Mouse (Mus musculus) adrenal gland, adult 18-20 months (tissue): ENCODE data around the gene Pgd. TPM values are rescaled to one million over a fixed set of nuclear protein-coding genes. Genes with fewer than 3 reads are reported as not detected.
"Not testable (repeated sequence)": the region's sequence is repeated elsewhere in the genome, so short reads cannot be mapped to it uniquely, and the experiment has no call there.

Experiments used
- DNase-seq, 2 experiments: peaks; one replicate each; pipeline ENCODE4 v3.0.0; 2021 to 2022; ENCODE audit warnings: low spot score in 2 of 2
- total RNA-seq, 2 experiments: library from RNA; stranded (reverse); gene quantifications; 1 replicate in 1 of 2; 2 replicates in 1 of 2; pipeline ENCODE4 v1.2.3; 2021

The Pgd gene
- total RNA-seq, 2 experiments from 2014 or later, result 330 to 533 TPM

DNA sequence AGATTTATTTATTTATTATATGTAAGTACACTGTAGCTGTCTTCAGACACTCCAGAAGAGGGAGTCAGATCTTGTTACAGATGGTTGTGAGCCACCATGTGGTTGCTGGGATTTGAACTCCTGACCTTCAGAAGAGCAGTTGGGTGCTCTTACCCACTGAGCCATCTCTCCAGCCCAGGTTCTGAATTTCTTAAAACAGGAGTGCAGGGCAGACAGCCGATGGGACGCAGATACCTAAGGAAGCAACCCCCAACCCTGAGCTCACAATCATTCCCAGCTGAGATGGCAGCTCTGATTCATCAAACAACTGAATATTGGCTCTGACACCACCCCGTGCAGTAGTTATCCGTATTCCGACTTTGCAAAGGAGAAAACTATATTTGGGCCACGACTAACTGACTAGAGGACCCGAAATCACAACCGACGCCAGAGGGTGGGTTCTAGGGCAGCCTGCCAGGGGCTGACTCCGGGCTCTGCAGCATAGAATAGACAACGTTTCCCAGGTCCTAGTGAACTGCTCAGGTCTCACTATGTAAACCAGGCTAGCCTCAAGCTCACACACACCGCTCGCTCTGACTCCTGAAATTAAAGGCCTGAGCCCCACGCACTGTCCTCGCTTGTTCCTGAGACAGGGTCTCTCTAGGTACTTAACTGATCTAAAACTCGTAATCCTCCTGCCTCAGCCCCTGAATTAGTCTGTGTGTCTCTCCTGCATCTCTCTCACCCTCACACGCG is 30.3 kb downstream of the Pgd start:
- no peak for DNase-seq

GRCm38 (mm10) chr4:149133395-149133794 is 33.2 kb downstream of the Pgd start:
- DNase-seq, result no peak

- no peak for DNase-seq
Observed at GRCm38 (mm10) chr4:149131789-149132565, 34.6 kb downstream of the Pgd start.

DNA sequence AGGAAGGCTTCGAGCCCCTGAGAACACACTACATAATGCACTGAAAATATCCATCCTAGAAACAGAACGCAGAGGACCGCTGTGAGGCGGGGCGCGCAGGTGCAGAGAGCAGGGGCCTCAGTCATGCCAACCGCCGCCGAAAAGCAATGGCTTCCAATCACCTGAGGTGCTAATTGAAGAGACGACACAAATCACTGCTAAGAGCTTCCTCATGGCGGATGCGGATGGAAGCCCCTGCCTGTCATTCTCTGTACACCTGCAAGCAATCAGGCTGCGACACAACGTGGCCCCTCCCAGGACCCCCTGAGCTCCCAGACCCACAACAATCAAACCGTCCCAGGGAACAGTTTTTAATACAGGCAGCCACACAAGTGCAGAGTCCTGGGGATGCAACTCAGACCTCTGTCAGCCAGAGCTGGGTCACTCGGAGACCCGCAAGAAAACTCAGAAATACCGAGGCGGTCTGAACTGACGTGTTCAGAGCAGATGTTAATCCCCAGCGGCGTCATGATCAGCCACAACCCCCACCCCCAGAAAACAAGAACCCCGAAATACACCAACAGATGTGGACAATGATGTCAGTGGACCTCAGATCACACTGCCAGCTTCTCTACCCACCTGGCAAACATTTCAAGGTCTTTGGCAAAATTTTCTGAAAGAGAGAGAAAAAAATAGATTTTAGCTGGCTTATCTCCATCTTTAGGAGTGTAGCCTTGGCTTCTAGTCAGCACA is 35.4 kb downstream of the Pgd start:
- no peak for DNase-seq

DNA sequence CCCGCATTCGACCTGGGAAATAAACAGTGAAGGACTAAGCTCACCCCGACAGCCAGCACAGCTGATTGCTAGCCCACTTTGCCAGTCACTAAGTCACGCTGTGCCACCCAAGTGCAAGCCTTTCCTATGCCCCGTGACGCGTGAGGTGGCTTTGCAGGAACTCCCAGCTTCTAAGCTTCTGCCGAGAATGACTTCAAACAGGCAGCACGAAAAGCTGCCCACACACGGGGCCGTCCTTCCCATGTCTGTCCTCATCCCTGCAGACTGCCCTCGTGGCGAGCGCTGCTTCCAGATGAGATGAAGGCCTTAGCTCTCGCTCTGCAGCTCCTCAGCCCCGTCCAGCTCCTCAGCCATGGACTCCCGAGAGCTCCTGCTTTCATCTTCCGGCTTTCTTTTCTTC is 38.1 kb downstream of the Pgd start:
- no peak for DNase-seq

DNA sequence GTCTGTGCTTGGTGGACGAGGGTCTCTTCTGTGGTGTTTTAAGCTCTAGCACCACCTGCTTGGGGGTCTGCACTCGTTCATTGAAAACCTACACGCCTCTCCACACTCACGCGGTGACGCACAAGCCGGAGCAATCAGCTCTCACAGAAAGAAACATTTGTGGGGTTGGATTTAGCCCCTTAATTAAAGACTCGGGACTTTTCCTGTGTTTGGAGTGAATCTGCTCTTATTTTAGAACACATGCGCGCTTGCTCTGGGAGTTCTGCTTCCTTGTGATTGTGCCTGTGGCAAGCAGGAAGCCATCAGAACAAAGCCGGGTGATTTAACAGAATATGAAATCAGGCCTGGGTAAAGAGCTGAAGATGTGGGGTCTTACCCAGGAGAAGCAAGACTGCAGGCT is 39.9 kb downstream of the Pgd start, which contains the start of gene Cort:
Gene Cort, minus strand, starts transcription at position 101 of the 400 bp plus-strand sequence.
- DNase-seq, result no peak

- DNase-seq, result no peak
Observed at GRCm38 (mm10) chr4:149126115-149126509, 40.5 kb downstream of the Pgd start.

- DNase-seq, result no peak
Observed at GRCm38 (mm10) chr4:149125341-149126114, 41.0 kb downstream of the Pgd start.

- DNase-seq, result no peak
Observed at GRCm38 (mm10) chr4:149123432-149123831, 43.1 kb downstream of the Pgd start.

DNA sequence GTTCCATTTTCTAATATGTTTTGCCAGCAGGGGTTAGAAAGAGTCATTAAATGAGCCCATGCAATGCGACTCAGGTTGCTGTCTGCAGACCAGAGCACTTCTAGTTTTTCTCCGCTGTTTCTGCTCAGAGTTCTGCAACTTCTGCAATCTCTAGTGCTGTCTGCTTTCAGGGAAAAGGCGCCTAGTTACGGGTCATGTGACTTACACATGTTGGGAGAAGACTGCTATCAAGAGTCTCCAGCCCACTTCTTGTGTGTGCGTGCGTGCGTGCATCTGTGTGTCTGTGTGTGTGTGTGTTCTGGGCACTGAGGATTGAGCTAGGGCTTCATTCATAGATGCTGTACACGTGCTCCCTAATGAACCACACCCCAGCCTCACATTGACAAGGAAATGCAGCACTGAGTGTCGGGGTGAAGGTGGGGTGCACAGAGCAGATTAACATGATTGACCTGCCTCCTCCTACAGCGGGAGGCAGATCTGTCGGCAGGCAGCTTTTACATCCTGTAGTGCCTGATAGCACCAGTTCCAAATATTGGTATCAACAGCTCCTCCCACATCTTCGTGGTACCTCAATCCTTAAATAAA is 46.5 kb downstream of the Pgd start:
- not testable (repeated sequence) for DNase-seq

GRCm38 (mm10) chr4:149103875-149104561 is 62.6 kb downstream of the Pgd start, which contains the start of gene Dffa:
Gene Dffa, plus strand, starts transcription at chr4:149104146.
- peak; percentile 85 to 87 for DNase-seq

DNA sequence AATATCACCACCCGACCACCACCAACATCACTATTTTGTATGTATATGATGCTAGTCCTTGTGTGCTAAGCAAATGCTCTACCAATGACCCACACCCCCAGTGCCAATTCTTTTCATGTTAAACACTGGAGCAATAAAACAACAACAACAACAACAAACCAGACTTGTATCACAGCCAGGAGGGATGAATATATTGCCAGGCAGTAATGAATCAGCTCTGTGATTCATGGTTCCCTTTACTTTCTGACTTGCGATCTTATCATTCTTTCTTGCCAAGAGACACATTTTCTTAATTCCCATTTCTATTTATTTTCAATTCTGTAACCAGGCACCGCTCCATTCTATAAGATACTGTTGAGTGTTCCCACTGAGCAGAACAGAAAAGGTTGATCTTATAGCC is 65.1 kb downstream of the Pgd start:
- DNase-seq, result no peak

DNA sequence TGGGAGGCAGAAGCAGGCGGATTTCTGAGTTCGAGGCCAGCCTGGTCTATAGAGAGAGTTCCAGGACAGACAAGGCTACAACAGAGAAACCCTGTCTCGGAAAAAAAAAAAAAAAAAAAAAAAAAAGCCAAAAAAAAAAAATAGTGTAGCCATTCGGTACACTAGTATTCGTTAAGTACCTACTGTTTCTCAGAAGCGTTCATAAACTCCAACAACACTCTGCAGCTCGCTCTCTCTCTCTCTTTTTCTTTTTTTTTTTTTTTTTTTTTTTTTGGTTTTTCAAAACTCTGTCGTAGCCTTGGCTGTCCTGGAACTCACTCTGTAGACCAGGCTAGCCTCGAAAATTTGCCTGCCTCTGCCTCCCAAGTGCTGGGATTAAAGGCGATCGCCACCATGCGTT is 66.1 kb downstream of the Pgd start:
- not testable (repeated sequence) for DNase-seq

Other genes starting within 250 kb of the Pgd start
- 10 to 100 TPM; 64.7 to 66.8 TPM for gene Pex14, start 66.9 kb downstream of the Pgd start, total RNA-seq
- gene Dffa, start 62.6 kb downstream of the Pgd start, total RNA-seq, result 10 to 100 TPM; 22.1 to 23.5 TPM
- 1 to 10 TPM in 1 of 2 experiments, under 1 TPM in 1; 0.80 to 1.5 TPM for gene Cort, start 40.0 kb downstream of the Pgd start, total RNA-seq
- gene Cenps, start 29.1 kb downstream of the Pgd start, total RNA-seq, result 10 to 100 TPM in 1 of 2 experiments, 1 to 10 TPM in 1; 9.9 to 10.2 TPM
- gene Kif1b, start 140.9 kb upstream of the Pgd start, total RNA-seq, result 100 to 1,000 TPM; 108 to 138 TPM